Mouse (Mus musculus) heart, embryonic 11.5 days (tissue): ENCODE measurements around the gene Rnf150. TPM values are rescaled to one million over a fixed set of nuclear protein-coding genes. Genes with fewer than 3 reads are reported as not detected.
A peak's percentile ranks its signal among the peaks of the same experiment; 100 is the strongest.

Experiments used
- ATAC-seq: fragments of 200-750 bp; cut with Nextera tagmentation; replicated peaks from 2 replicates; pipeline ENCODE4 v1.8.0; 2017; ENCODE audit warnings: moderate library complexity; ENCODE audit not compliant: insufficient number of reproducible peaks, low FRiP score, low TSS enrichment
- H3K27ac ChIP-seq: fragments of 300-500 bp; sonication (generic); 2 replicates; pipeline ENCODE4 v1.5.1; 2014; ENCODE audit warnings: mild to moderate bottlenecking, low read depth, low read length
- H3K27me3 ChIP-seq: fragments of 300-500 bp; sonication (generic); 2 replicates; pipeline ENCODE4 v1.6.1; 2014; ENCODE audit warnings: mild to moderate bottlenecking, low read length, mixed read lengths; ENCODE audit not compliant: control insufficient read depth, insufficient read depth
- H3K36me3 ChIP-seq: fragments of 300-500 bp; sonication (generic); 2 replicates; pipeline ENCODE4 v1.6.1; 2014; ENCODE audit warnings: mild to moderate bottlenecking, low read length, moderate library complexity, mixed read lengths; ENCODE audit not compliant: control insufficient read depth, insufficient read depth
- H3K4me1 ChIP-seq: fragments of 300-500 bp; sonication (generic); 2 replicates; pipeline ENCODE4 v1.6.1; 2014; ENCODE audit warnings: low read length; ENCODE audit not compliant: control insufficient read depth, insufficient read depth
- H3K4me2 ChIP-seq: fragments of 300-500 bp; sonication (generic); 2 replicates; pipeline ENCODE4 v1.6.1; 2014; ENCODE audit warnings: mild to moderate bottlenecking, moderate library complexity
- H3K4me3 ChIP-seq: fragments of 300-500 bp; sonication (generic); 2 replicates; pipeline ENCODE4 v1.5.1; 2014; ENCODE audit warnings: low read depth, low read length
- H3K9ac ChIP-seq: fragments of 300-500 bp; sonication (generic); 2 replicates; pipeline ENCODE4 v1.6.1; 2014; ENCODE audit warnings: mild to moderate bottlenecking, low read depth, low read length, moderate library complexity
- H3K9me3 ChIP-seq: fragments of 300-500 bp; sonication (generic); replicated peaks from 2 replicates; pipeline ENCODE4 v1.6.1; 2016; ENCODE audit warnings: low read length; ENCODE audit not compliant: control insufficient read depth
- WGBS: fragments of 180-500 bp; shearing (Covaris S2); extraction: QIAGEN DNeasy Blood & Tissue Kit; methylation state at CpG from one replicate; pipeline ENCODE4 v1.1.7; 2014; ENCODE audit not compliant: insufficient replicate concordance; 5-methylcytosine and 5-hydroxymethylcytosine counted together
- polyA plus RNA-seq: library from polyadenylated mRNA; unstranded; fragments of >200 nt; fragmentation: Nextera tagmentation; extraction: Ambion mirVana; gene quantifications from 2 replicates; pipeline ENCODE4 v1.2.1, GENCODE M21; 2014

Rnf150 gene
- polyA plus RNA-seq, 1 experiment from 2014 or later: 1.1 TPM

DNA sequence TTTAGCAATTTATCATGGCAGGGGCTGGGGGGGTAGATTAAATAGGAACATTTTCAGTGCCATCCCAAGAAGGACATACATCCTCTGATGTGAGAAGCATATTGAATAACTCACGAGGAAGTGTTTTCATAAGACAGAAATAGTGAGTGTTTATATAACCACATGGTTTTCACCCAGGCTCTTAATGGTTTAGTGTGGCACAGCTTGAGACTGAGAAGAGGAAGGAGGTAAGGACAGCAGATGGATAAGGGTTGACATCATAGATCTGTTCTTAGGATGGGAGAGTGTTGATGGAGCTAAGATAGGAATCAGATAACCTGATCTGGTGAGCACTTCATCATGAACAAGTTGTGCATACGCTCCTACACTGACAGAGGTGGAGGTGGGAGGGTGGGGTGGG, 101.4 kb downstream of the Rnf150 start:
- 58% methylated on average over 2 of the region's 2 CpGs for WGBS
- Histone ChIP-seq H3K4me2 (no peak overlapping the region), H3K27ac (no peak overlapping the region), H3K9me3 (no peaks in the 10 kb centered on the region), H3K9ac (no peak overlapping the region), H3K36me3 (no peaks in the 10 kb centered on the region), H3K4me3 (no peak overlapping the region), H3K27me3 (no peaks in the 10 kb centered on the region), H3K4me1 (peaks cover 12% of the 10 kb centered on the region; the same call in 1 of the 2 replicates)
- no peak for ATAC-seq

DNA sequence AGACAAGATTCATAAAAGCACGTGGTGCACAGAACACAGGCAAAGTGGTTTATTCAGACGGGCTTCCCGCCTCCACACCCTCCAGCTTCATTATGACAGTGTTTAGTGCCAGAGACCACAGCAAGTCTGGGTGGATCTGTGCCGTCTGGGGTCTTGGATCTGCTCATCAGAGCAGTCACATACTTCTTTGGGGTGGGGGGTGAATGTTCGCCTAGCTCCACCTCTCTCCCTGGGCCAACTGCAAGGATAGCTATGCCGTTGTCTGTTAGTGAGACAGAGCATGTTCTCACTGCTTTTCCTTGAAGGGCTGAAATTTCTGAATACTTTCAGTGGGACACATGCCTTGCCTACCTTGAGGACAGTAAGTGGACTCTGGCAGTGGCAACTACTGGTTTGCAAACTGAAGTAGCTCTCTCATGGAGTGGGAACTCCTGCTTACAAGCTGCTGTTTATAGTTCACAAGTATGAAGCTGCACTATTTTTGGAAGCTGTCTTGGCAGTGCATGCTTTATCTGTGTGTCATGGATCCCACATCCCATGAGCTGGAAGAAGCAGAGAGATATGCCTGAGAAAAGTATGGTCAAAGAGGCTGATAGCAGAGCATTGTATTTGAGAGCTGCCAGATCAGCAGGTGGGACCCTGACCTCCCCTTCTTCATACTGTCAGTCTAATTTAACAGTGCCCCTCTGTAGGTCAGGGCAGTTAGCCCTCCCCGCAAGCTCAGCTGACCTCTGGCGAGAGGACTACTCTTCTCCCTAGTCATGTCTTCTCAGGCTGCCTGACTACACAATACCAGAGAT, 104.9 kb downstream of the Rnf150 start:
- peak overlapping the region; percentile 72 for H3K27ac ChIP-seq
- H3K4me2 ChIP-seq: no peak overlapping the region; the same call in 1 of the 2 replicates
- WGBS: 51% methylated on average over 8 of the region's 8 CpGs
- peak; percentile 49; the same call in 1 of the 2 replicates for ATAC-seq
- no peaks in the 10 kb centered on the region for H3K9me3 ChIP-seq
- peaks cover 18% of the 10 kb centered on the region for H3K4me1 ChIP-seq
- H3K36me3 ChIP-seq: no peaks in the 10 kb centered on the region
- no peak overlapping the region for H3K9ac ChIP-seq
- no peak overlapping the region for H3K4me3 ChIP-seq
- H3K27me3 ChIP-seq: no peaks in the 10 kb centered on the region

DNA sequence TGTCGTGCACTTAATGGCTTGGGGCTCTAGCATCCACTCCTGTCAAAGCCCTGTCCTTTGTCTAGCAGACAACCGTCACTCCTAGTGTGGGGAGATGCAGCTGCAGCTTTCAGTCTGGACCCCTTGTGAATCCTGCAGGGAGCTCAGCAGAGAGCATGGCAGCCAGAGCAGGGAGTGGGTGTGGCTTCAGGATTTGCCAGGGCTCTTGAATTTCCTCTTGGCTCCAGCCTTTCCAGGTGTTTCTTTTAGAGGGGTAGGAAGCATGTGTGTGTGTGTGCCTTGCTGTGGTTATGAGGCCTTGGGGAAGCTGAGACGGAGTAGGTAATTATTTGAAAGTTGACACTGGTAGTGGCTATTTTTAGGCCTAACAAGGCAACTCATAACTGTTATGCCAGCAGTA, 106.8 kb downstream of the Rnf150 start:
- H3K4me1 ChIP-seq: peaks cover 18% of the 10 kb centered on the region
- peak overlapping the region; percentile 41; the same call in 1 of the 2 replicates for H3K27ac ChIP-seq
- WGBS: 39% methylated on average over 3 of the region's 3 CpGs
- H3K36me3 ChIP-seq: no peaks in the 10 kb centered on the region
- no peak overlapping the region for H3K4me3 ChIP-seq
- H3K9me3 ChIP-seq: no peaks in the 10 kb centered on the region
- H3K4me2 ChIP-seq: no peak overlapping the region
- H3K9ac ChIP-seq: 0 out of 2 replicates have a peak overlapping the region, but pooled peaks have one; percentile 22
- H3K27me3 ChIP-seq: no peaks in the 10 kb centered on the region
- ATAC-seq: no peak

DNA sequence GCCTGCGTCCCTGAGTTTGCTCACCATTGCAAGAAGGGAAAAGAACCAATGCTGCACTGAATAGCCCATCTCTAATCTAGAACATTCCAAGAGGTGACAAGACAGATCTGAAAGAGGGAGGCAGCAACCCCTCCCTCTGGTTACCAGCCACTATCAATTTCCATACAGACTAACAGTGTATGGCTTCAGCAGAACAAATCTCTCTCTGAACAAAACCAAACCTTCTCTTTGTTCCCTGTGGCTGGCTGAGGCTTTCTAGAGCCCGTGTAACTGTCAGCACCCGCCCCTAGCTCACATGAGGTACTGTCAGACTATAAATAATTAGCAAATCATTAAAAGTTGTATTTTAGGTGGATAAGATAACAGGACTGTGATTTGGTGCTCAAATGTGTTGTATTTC, 109.7 kb downstream of the Rnf150 start:
- no peak overlapping the region for H3K4me2 ChIP-seq
- H3K36me3 ChIP-seq: no peaks in the 10 kb centered on the region
- WGBS: 64% methylated on average over 3 of the region's 3 CpGs
- H3K9ac ChIP-seq: no peak overlapping the region
- no peaks in the 10 kb centered on the region for H3K27me3 ChIP-seq
- no peak overlapping the region for H3K4me3 ChIP-seq
- peaks cover 17% of the 10 kb centered on the region for H3K4me1 ChIP-seq
- no peaks in the 10 kb centered on the region for H3K9me3 ChIP-seq
- H3K27ac ChIP-seq: no peak overlapping the region
- no peak for ATAC-seq

DNA sequence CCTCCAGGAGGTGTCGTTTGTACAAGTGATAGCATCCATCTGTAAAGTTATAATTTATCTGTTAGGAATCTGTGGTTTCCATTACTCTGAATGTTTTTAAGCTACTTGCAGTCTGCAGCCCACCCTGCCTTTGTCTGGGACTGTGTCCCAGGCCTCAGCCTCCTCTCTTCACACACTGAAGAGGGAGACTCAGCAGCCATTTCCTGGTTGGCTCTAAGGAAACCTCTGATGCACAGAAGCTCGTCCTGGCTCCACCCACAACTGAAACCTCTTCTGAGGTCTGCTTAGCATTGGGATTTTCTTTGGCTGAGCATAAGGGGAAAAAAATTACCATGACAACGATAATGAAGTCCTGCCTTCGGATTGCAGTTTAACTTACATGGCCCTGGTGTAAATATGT, 110.2 kb downstream of the Rnf150 start:
- H3K4me1 ChIP-seq: peaks cover 12% of the 10 kb centered on the region
- no peaks in the 10 kb centered on the region for H3K27me3 ChIP-seq
- no peak overlapping the region for H3K9ac ChIP-seq
- no peaks in the 10 kb centered on the region for H3K36me3 ChIP-seq
- ATAC-seq: no peak
- 60% methylated on average over 4 of the region's 4 CpGs for WGBS
- H3K9me3 ChIP-seq: no peaks in the 10 kb centered on the region
- H3K4me2 ChIP-seq: no peak overlapping the region
- no peak overlapping the region for H3K4me3 ChIP-seq
- H3K27ac ChIP-seq: no peak overlapping the region

DNA sequence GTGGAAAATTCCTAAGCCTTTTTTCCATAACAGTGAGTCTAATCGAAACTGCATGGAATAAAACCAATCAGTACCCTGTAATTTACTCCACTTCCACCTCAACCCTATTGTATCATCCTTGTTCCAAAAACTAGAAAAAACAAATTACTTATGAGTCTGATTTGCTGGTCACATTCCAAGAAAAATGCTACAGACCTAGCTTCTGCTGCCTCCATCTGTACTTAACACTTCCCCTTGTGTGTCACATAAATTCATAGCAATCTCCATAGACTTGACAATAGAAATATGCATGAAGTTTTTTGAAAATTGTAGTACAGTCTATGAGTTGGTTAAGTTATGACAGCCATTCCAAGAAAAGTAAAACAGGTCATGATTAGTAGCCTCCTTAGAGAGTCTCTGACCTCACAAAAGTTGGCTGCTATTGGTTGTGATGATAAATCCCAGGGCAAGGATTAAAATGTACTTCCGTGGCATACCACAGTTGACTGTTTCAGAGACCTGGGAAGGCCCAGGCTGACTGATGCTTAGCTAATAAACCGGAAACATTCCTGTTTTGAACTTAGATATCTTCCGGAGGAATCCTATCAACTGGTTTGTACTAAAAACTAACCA, 118.2 kb downstream of the Rnf150 start:
- H3K36me3 ChIP-seq: no peaks in the 10 kb centered on the region
- ATAC-seq: no peak
- H3K9ac ChIP-seq: no peak overlapping the region
- no peaks in the 10 kb centered on the region for H3K4me1 ChIP-seq
- no peak overlapping the region for H3K27ac ChIP-seq
- no peaks in the 10 kb centered on the region for H3K27me3 ChIP-seq
- no peaks in the 10 kb centered on the region for H3K9me3 ChIP-seq
- WGBS: 72% methylated on average over 4 of the region's 4 CpGs
- H3K4me2 ChIP-seq: no peak overlapping the region
- H3K4me3 ChIP-seq: no peak overlapping the region

DNA sequence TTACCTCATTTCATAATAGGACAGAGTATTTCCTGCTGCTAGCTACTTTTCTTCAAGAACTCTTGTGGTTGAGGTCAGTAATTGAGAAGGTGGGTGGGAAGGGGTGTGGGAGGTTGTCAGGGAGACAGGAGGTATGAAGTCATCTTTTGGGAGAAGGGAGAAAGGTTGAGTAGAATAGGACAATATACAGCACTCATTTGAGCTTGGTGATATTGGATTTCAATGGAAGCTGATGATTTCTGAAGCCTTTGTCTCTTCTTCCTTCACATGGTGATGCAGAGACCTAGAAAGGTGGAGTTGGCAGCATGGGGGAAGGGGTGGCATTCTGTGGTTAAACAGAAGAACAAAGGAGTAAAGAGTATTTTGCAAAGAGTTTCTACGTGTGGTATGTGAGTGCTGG, 119.7 kb downstream of the Rnf150 start:
- no peak for ATAC-seq
- H3K27ac ChIP-seq: no peak overlapping the region
- WGBS: 52% methylated on average over 1 of the region's 1 CpGs
- no peaks in the 10 kb centered on the region for H3K4me1 ChIP-seq
- H3K9ac ChIP-seq: no peak overlapping the region
- H3K4me2 ChIP-seq: no peak overlapping the region
- H3K36me3 ChIP-seq: no peaks in the 10 kb centered on the region
- no peaks in the 10 kb centered on the region for H3K27me3 ChIP-seq
- no peak overlapping the region for H3K4me3 ChIP-seq
- H3K9me3 ChIP-seq: no peaks in the 10 kb centered on the region

DNA sequence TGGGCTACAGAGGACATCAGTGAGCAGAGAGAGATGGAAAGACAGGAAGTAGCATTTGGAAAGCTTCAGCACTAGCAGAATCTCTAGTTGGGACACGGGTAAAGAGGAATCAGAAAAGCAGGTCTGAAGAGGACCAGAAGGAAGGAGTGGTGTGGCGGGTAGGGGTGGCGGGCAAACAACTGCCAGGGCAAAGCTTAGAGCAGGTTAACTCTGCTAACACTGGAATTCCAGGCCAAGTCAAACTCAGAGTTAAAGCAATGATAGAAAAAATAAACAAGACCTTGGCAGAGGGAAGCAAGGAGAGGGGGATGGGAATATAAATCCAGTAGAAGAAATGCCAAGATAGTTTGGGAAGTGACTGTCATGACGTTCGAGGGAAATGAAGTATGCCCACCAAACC, 120.1 kb downstream of the Rnf150 start:
- no peak for ATAC-seq
- Histone ChIP-seq H3K4me3 (no peak overlapping the region), H3K9ac (no peak overlapping the region), H3K27me3 (no peaks in the 10 kb centered on the region), H3K4me2 (no peak overlapping the region), H3K9me3 (no peaks in the 10 kb centered on the region), H3K36me3 (no peaks in the 10 kb centered on the region), H3K27ac (no peak overlapping the region), H3K4me1 (no peaks in the 10 kb centered on the region)
- 59% methylated on average over 5 of the region's 5 CpGs for WGBS
